Mouse (Mus musculus): Measurements from ENCODE around the gene Ccr2.
A peak's percentile ranks its signal among the peaks of the same experiment; 100 is the strongest.
"Not testable (repeated sequence)": the region's sequence is repeated elsewhere in the genome, so short reads cannot be mapped to it uniquely, and the experiment has no call there.

Ccr2 gene

DNA sequence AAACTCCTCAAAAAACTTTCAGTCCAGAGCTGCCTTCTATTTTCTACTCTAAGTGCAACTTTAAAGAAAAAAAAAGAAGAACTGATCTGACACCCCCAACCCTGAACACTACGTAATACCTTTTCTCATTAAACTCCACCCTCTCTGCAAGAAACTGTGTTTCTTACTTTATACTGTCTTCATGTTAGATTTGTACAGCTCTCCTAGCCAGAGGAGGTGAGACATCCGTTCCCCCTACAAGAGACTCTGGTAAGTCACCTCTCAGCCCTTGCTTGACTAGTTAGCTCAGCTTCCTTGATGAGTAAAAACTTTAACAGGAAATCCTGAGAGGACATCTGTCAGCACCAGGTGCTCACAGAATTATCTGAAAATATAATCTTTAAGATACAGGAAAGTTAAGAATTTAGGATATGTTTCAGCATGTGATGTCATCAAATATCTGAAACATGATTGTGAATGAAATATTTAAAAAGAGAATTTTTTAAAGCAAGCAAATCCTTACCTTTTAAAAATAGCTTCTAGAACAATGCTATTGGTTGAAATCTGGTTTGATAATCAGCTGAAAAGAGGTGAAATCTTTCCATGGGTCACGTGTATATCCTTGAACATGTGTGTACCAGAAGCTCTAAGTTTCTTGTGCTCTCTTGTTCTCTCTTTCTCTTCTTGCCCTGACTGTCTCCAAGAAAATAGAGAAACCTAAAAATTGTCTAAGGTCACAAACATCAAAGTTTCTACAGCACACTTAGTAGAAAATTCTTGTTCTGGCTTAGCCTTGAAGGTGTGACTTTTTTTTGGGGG, 19.8 kb downstream of the Ccr2 start, which contains the start of gene Ccr5:
Ccr5 (plus strand) TSS at position 157 of the 798 bp plus-strand sequence.
- no peak for DNase-seq

DNA sequence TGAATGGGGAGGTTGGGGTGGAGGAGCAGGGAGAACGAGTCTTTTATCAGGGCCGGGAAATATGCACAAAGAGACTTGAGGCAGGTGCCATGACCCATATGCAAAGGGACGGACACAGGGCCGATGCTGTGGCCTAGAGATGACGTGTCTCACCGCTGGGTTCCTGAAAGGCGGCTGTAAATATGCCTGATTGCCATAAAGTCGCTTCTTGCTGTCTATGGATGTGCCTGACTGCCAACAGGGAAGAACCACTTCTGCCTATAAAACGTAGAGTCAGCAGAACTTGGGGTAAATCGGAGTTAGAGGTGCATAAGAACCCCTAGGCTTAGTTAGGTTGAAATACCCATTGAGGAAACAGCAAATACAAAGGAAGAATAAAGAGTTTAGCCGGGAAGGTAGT, 23.8 kb downstream of the Ccr2 start:
- DNase-seq = no peak

DNA sequence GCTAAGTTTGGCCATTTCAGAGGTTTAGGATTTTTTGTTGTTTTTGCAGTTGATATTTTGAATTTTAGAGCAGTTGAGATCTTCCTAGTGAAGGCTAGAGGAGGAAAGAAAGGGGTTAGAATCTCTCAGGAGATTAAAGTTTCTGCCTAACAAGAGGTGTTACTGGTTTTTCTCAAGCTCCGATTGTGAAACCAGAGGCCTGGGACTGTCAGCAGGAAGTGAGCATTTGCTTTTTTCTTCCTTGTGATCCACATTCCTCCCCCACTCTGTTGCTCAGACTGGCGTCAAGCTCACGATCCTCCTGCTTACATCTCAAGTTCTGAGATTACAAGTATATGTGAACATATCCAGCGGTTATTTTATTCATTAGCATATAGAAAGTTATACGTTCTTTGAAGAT, 24.6 kb downstream of the Ccr2 start:
- no peak for DNase-seq

DNA sequence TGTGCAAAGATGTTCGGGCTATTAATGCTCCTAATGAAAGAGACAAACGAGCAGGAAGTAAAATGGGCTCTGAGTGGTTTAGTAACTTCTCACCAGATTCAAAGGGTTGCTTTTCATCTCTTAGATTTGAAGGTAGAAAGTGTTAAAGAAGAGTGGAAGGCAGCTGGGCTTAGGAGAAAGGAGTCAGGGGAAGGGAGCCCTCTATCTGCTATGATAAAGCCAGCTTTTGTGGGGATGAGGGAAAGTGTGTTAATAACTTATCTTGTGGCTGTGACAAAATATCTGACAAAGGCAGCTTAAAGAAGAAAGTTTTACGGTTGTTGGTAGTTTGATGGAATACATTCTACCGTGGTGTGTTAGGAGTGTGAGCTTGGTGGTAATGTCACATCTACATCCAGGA, 25.7 kb downstream of the Ccr2 start:
- DNase-seq = no peak

DNA sequence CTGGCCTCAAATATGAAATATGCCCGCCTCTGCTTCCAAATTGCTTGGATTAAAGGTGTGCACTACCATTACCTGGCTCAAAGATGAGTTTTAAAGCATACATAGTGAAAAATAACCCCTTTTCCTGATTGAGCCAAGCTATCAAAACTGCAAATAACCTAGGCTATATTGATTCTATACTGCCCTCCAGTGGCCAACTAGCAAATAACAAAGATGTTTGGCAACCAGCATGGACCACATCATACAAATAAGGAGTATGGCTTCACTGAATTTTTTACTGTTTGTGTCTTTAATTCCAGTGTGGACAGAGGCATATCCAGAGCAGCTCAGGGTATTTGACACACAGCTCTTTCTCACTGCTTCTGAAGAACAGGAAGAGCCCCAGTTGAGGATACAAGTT, 26.6 kb downstream of the Ccr2 start:
- DNase-seq = peak; percentile 23 to 40

DNA sequence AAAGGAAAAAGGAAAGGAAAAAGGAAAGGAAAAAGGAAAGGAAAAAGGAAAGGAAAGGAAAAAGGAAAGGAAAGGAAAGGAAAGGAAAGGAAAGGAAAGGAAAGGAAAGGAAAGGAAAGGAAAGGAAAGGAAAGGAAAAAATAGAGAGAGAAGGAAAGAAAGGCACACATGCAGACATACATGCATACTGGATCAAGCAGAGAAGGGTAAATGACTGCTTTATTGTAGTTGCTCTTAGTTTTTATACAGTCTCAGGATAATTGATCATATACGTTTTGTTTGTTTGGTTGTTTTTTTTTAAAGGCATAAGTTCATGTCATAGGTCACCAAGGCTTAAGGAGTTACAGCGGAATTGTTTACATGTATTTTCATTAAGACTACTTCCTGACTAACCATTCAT, 31.1 kb downstream of the Ccr2 start:
- not testable (repeated sequence) for DNase-seq

DNA sequence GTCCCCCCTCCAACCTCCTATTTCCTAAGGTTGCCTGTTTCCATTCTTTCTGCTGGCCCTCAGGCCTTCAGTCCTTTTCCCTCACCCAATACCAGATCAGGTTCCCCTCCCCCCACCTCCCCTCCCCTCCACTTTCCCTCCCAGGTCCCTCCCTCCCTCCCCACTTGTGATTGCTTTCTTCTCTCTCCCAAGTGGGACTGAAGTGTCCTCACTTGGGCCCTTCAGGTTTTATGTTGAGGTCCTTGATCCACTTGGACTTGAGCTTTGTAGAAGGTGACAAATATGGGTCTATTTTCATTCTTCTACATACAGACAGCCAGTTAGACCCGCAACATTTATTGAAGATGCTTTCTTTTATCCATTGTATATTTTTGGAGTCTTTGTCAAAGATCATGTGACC, 33.2 kb downstream of the Ccr2 start:
- DNase-seq = not testable (repeated sequence)

DNA sequence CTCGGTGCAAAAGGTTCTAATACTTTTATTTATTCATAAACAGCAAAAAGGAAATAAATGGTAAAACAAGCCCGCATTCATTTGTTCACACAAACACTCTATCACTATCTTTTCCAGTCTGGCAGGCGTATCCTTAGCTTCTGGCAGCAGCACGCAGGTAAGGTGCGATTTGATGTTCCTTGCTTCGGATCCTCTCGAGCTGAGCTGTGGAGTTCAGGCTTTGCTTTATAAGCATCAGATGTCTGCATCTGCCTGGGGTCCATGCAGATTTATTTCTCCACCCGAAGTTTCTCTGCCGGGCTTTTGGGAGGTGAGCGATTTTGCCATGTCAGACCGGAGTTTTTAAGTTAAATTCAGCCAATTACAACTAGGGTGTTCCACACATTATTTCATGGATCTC, 35.9 kb downstream of the Ccr2 start:
- no peak for DNase-seq

DNA sequence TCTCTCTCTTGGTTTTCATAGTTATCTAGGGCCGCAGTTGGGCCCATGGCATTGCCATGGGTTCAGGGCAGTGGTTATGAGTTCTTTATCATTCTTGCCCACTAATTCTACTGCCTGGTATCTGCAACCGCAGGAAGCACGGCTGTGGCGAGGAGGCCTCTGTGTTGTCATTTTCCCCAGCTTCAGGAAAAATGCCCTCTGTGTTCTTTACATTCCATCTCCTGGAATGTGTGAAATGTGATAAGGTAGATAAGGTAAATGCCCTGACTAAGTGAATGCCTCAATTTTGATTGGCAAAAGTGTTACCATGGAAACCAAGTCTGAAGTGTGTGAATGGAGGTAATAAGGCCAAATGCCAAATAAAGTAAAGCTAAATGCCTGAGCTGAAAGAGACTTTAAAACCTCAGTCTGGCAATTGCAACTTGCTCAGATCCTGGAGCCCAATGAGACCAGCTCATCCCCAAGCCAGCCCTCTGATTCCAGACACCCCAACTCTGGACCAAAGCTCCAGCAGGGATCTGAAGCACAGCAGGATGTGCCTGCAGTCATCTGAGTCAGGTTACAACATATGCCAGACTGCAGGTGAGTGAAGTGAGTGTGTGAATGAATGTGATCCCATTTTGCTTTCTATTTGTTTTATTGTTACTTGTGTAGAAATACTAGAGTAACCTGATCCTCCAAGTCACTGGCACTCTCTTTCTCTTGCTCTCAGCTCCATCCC, 36.5 kb downstream of the Ccr2 start:
- DNase-seq = no peak

DNA sequence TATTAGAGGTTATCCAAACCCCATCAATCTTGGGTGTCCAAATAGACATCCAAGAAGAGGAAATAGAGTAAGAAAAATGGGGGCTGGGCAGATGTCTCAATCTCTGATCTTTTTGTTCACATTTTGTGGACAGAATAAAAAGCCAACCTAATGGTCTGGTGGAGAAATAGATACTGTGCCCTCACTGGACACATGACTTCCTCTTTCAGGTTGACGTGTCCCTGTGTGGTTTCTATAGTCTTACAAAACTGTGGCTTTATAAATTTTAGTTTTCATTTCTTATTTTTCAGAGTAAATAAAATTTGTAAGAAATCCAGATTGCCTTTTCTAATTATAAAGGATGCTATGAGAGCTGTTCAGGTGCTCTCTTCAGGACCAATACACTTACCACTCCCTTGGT, 41.9 kb downstream of the Ccr2 start:
- no peak for DNase-seq

DNA sequence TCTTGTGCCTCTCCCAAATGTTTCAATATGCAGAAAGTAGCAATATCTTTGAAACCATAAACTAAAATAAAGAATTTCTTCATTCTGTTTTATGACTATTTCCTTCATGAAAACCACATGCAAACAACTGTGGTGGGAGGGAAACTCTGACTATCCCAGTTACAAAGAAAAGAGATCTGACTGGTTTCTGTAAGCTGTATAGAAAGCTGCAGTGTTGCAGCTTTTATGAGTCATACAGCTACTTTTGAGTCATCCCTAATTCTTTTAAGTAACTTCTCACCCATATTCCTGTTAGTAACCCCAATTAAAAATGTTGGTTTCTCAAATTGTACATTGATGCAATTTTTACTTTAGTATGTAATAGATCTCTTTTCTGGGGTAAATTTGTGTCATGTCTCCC, 44.6 kb downstream of the Ccr2 start:
- DNase-seq = no peak
